Mouse (Mus musculus) liver, embryonic 15.5 days (tissue): Measurements from ENCODE around the gene Psmc6. TPM values are rescaled to one million over a fixed set of nuclear protein-coding genes. Genes with fewer than 3 reads are reported as not detected.
A peak's percentile ranks its signal among the peaks of the same experiment; 100 is the strongest.

Experiments
- ATAC-seq: fragments of 200-750 bp; cut with Nextera tagmentation; 2 replicates; pipeline ENCODE4 v1.8.0; 2017; ENCODE audit warnings: moderate number of reproducible peaks, mild to moderate bottlenecking, moderate library complexity; ENCODE audit not compliant: insufficient read depth
- H3K27ac ChIP-seq: fragments of 300-500 bp; sonication (generic); replicated peaks from 2 replicates; pipeline ENCODE4 v1.5.1; 2015; ENCODE audit warnings: mild to moderate bottlenecking, inconsistent platforms
- H3K27me3 ChIP-seq: fragments of 300-500 bp; sonication (generic); 2 replicates; pipeline ENCODE4 v1.6.1; 2015; ENCODE audit warnings: mild to moderate bottlenecking, inconsistent platforms
- H3K36me3 ChIP-seq: fragments of 300-500 bp; sonication (generic); replicated peaks from 2 replicates; pipeline ENCODE4 v1.6.1; 2015; ENCODE audit warnings: moderate library complexity, mild to moderate bottlenecking, inconsistent platforms
- H3K4me1 ChIP-seq: fragments of 300-500 bp; sonication (generic); replicated peaks from 2 replicates; pipeline ENCODE4 v1.6.1; 2015; ENCODE audit warnings: inconsistent platforms
- H3K4me2 ChIP-seq: fragments of 300-500 bp; sonication (generic); 2 replicates; pipeline ENCODE4 v1.6.1; 2015; ENCODE audit warnings: moderate library complexity, mild to moderate bottlenecking, inconsistent platforms
- H3K4me3 ChIP-seq: fragments of 300-500 bp; sonication (generic); replicated peaks from 2 replicates; pipeline ENCODE4 v1.5.1; 2015; ENCODE audit warnings: mild to moderate bottlenecking, inconsistent platforms
- H3K9ac ChIP-seq: fragments of 300-500 bp; sonication (generic); 2 replicates; pipeline ENCODE4 v1.6.1; 2015; ENCODE audit warnings: moderate library complexity, mild to moderate bottlenecking, inconsistent platforms
- H3K9me3 ChIP-seq: fragments of 300-500 bp; sonication (generic); replicated peaks from 2 replicates; pipeline ENCODE4 v1.6.1; 2016; ENCODE audit warnings: inconsistent platforms
- WGBS: fragments of 180-500 bp; shearing (Covaris S2); methylation state at CpG from one replicate; pipeline ENCODE4 v1.1.7; 2015; ENCODE audit warnings: mixed read lengths; ENCODE audit not compliant: insufficient replicate concordance; 5-methylcytosine and 5-hydroxymethylcytosine counted together
- polyA plus RNA-seq: library from polyadenylated mRNA; unstranded; fragments of >200 nt; fragmentation: Nextera tagmentation; extraction: Ambion mirVana; gene quantifications from 2 replicates; pipeline ENCODE4 v1.2.1, GENCODE M21; 2015

The Psmc6 gene
- polyA plus RNA-seq, 1 experiment from 2014 or later, result 84.9 TPM

- Histone ChIP-seq H3K27ac (peak within 1 kb of the TSS; percentile 74), H3K9ac (peak within 1 kb of the TSS; percentile 86), H3K4me2 (peak within 1 kb of the TSS; percentile 93), H3K4me3 (peak within 1 kb of the TSS; percentile 83), H3K4me1 (peaks cover 17% of the 10 kb centered on the region), H3K9me3 (no peaks in the 10 kb centered on the region), H3K27me3 (no peaks in the 10 kb centered on the region), H3K36me3 (peaks cover 20% of the 10 kb centered on the region)
- peak; percentile 99 for ATAC-seq
- under 1% methylated on average over 82 of the region's 93 CpGs for WGBS
These were observed 21.6 kb downstream of the Psmc6 start, which contains the start of gene Styx for GRCm38 (mm10) chr14:45350931-45351859. Gene Styx, plus strand, starts transcription at chr14:45351093.

DNA sequence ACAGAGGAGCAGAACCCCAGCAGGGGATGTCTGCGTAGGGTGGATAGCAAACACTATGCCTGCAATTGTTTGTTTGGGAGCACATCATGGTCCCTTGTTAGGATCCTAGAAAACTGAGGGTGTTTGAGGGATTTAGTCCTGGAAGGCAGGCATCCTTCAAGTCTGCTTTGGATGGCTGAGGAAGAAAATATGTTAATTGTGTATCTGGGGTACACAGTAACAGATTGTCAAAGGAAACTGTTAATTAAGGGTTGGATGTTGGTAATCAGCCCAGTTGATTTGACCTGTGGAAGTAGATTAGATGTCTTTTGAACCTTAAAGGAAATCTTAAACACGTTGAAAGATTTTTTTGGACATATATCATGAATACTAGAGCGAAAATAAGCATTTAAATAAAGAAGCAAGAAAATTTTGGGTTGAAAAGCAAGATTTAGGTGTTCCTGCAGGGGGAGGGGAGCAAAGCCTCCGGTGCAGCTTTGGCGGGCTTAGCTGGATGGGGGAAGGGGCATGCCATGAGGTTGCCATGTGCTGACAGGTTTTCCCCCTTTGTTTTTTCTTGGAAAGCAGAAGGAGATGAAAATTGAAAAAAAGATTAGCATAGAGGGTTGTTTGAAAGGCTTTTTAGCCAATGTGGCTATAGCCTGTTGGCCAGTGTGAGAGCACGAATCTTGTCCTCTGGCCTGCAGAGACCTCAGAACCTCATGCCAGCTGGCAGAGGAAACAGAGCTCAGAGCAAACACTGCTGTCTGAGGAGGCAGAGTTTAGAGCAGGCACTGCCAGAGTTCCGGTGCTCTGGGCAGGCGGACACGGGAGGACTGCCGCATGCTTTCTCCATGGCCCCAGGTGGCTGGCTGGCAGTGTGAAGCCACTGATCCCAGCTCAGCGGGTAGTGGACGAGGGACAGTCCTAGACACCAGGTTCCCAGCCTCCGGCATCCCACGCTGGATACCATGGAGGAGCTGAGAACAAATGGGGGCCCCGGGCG is 34.9 kb downstream of the Psmc6 start:
- Histone ChIP-seq H3K4me3 (no peak overlapping the region), H3K27ac (no peak overlapping the region), H3K4me2 (no peak overlapping the region), H3K36me3 (peaks cover 8% of the 10 kb centered on the region), H3K4me1 (peaks cover 5% of the 10 kb centered on the region; the same call in 1 of the 2 replicates), H3K9me3 (no peaks in the 10 kb centered on the region), H3K9ac (no peak overlapping the region), H3K27me3 (no peaks in the 10 kb centered on the region)
- WGBS, result 78% methylated on average over 16 of the region's 16 CpGs
- ATAC-seq, result no peak

- Histone ChIP-seq H3K36me3 (peaks cover 13% of the 10 kb centered on the region), H3K9ac (no peak overlapping the region), H3K4me2 (no peak overlapping the region), H3K4me1 (peaks cover 5% of the 10 kb centered on the region; the same call in 1 of the 2 replicates), H3K27ac (no peak overlapping the region), H3K9me3 (no peaks in the 10 kb centered on the region), H3K27me3 (no peaks in the 10 kb centered on the region), H3K4me3 (no peak overlapping the region)
- WGBS, result 72% methylated on average over 6 of the region's 6 CpGs
- ATAC-seq, result no peak
These were observed 35.6 kb downstream of the Psmc6 start for GRCm38 (mm10) chr14:45365196-45365587.

DNA sequence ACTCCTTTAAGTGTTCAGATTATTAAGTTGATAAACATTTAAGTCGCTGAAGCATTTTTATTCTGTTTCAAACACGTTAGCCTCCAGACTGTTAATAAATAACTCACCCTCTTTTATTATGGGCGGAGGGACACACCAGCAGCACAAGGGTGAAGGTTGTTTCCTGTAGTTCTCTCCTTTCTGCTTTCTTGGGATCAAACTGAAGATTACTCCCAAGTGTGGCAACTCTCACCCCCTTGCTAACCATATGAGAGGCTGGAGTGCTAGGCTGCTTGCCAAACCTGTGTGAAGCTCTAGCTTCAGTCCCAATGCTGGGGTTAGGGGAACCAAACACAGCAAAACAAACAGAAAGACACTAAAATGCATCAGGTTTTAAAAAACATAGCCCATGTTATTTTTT is 49.2 kb downstream of the Psmc6 start:
- H3K27me3 ChIP-seq, result no peaks in the 10 kb centered on the region
- H3K4me1 ChIP-seq, result 0 out of 2 replicates have a peak, but pooled peaks cover 3% of the 10 kb centered on the region
- no peaks in the 10 kb centered on the region for H3K9me3 ChIP-seq
- H3K36me3 ChIP-seq, result peaks cover 23% of the 10 kb centered on the region; the same call in 1 of the 2 replicates
- no peak overlapping the region for H3K4me3 ChIP-seq
- no peak for ATAC-seq
- no peak overlapping the region for H3K9ac ChIP-seq
- 73% methylated on average over 3 of the region's 3 CpGs for WGBS
- no peak overlapping the region for H3K27ac ChIP-seq
- H3K4me2 ChIP-seq, result no peak overlapping the region

DNA sequence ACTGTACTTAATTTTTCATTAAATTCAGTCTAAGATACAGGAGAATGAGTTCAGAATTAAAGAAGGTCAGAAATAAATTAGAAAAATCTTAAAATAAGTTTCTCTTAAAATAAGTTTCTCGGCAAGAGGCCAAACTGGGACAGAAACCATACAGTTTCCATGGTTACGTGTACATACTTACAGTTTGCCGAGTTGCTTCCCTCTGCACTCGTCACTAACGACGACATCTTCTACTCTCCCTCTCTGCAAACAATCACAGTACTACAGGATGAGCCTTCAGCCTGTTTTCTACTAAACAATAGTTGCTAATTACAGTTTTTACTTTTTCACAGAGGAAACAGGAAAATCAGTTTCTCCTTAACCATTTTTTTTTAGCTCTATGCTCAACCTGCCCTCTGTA is 51.2 kb downstream of the Psmc6 start:
- Histone ChIP-seq H3K4me3 (no peak overlapping the region), H3K27me3 (no peaks in the 10 kb centered on the region), H3K4me1 (0 out of 2 replicates have a peak, but pooled peaks cover 3% of the 10 kb centered on the region), H3K4me2 (no peak overlapping the region), H3K36me3 (peaks cover 23% of the 10 kb centered on the region; the same call in 1 of the 2 replicates), H3K27ac (no peak overlapping the region), H3K9me3 (no peaks in the 10 kb centered on the region), H3K9ac (no peak overlapping the region)
- WGBS, result 70% methylated on average over 6 of the region's 6 CpGs
- no peak for ATAC-seq

- Histone ChIP-seq H3K27ac (no peak overlapping the region), H3K4me2 (no peak overlapping the region), H3K36me3 (peaks cover 23% of the 10 kb centered on the region; the same call in 1 of the 2 replicates), H3K4me3 (no peak overlapping the region), H3K27me3 (no peaks in the 10 kb centered on the region), H3K9me3 (no peaks in the 10 kb centered on the region), H3K4me1 (peaks cover 23% of the 10 kb centered on the region), H3K9ac (no peak overlapping the region)
- ATAC-seq, result no peak
- 66% methylated on average over 4 of the region's 4 CpGs for WGBS
These were observed 53.3 kb downstream of the Psmc6 start for GRCm38 (mm10) chr14:45382912-45383311.

- 62% methylated on average over 2 of the region's 2 CpGs for WGBS
- no peak overlapping the region for H3K27ac ChIP-seq
- H3K27me3 ChIP-seq, result no peaks in the 10 kb centered on the region
- no peak for ATAC-seq
- no peaks in the 10 kb centered on the region for H3K9me3 ChIP-seq
- no peak overlapping the region for H3K4me3 ChIP-seq
- peaks cover 37% of the 10 kb centered on the region for H3K4me1 ChIP-seq
- H3K4me2 ChIP-seq, result no peak overlapping the region
- H3K9ac ChIP-seq, result no peak overlapping the region
- peaks cover 5% of the 10 kb centered on the region; the same call in 1 of the 2 replicates for H3K36me3 ChIP-seq
These were observed 56.0 kb downstream of the Psmc6 start for GRCm38 (mm10) chr14:45385596-45385995.

GRCm38 (mm10) chr14:45387480-45387879 is 57.9 kb downstream of the Psmc6 start:
- no peaks in the 10 kb centered on the region for H3K27me3 ChIP-seq
- peak overlapping the region; percentile 45 for H3K27ac ChIP-seq
- peak overlapping the region; percentile 96 for H3K4me2 ChIP-seq
- 11% methylated on average over 2 of the region's 2 CpGs for WGBS
- H3K4me1 ChIP-seq, result peaks cover 37% of the 10 kb centered on the region
- ATAC-seq, result peak; percentile 9; the same call in 1 of the 2 replicates
- H3K4me3 ChIP-seq, result peak overlapping the region; percentile 69
- H3K9ac ChIP-seq, result no peak overlapping the region
- H3K9me3 ChIP-seq, result no peaks in the 10 kb centered on the region
- peaks cover 2% of the 10 kb centered on the region; the same call in 1 of the 2 replicates for H3K36me3 ChIP-seq

GRCm38 (mm10) chr14:45388345-45389181 is 59.0 kb downstream of the Psmc6 start:
- H3K27ac ChIP-seq, result peak overlapping the region; percentile 78
- H3K4me3 ChIP-seq, result peak overlapping the region; percentile 69
- under 1% methylated on average over 71 of the region's 71 CpGs for WGBS
- ATAC-seq, result peak; percentile 95
- no peaks in the 10 kb centered on the region for H3K27me3 ChIP-seq
- peak overlapping the region; percentile 68 for H3K9ac ChIP-seq
- H3K4me2 ChIP-seq, result peak overlapping the region; percentile 96
- no peaks in the 10 kb centered on the region for H3K9me3 ChIP-seq
- H3K4me1 ChIP-seq, result peaks cover 37% of the 10 kb centered on the region
- H3K36me3 ChIP-seq, result no peaks in the 10 kb centered on the region

DNA sequence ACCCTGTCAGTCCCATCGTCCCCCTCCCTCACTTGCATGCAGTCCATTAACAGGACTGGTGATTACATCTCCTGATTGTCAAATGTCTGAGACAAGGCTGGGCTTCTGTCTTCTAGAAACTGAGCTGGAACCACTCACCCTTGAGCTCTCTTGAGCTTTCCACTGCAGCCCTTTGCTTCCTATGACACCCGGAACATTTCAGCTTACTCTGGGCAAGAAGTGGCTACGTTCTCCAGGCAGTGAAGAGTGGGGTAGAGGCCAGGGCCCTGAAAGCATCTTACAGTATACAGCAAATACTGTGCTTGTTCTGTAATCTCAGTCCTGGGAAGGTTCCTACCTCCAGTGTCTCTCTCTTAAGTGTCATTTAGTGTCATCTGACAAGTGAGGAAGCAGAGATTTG is 59.6 kb downstream of the Psmc6 start:
- H3K36me3 ChIP-seq, result no peaks in the 10 kb centered on the region
- H3K9ac ChIP-seq, result peak overlapping the region; percentile 68; the same call in 1 of the 2 replicates
- peak overlapping the region; percentile 78 for H3K27ac ChIP-seq
- H3K27me3 ChIP-seq, result no peaks in the 10 kb centered on the region
- peak overlapping the region; percentile 96 for H3K4me2 ChIP-seq
- WGBS, result 34% methylated on average over 3 of the region's 3 CpGs
- no peaks in the 10 kb centered on the region for H3K9me3 ChIP-seq
- H3K4me3 ChIP-seq, result peak overlapping the region; percentile 69
- peaks cover 37% of the 10 kb centered on the region for H3K4me1 ChIP-seq
- peak; percentile 4; the same call in 1 of the 2 replicates for ATAC-seq
